Mouse (Mus musculus) thymus, postnatal 10 days (tissue): ENCODE data around the gene Golt1b.
"Not testable (repeated sequence)": the region's sequence is repeated elsewhere in the genome, so short reads cannot be mapped to it uniquely, and the experiment has no call there.

Experiments
- DNase-seq, 2 experiments: peaks; one replicate each; pipeline ENCODE4 v3.0.0; 2021; ENCODE audit warnings: low spot score in 2 of 2

The Golt1b gene

DNA sequence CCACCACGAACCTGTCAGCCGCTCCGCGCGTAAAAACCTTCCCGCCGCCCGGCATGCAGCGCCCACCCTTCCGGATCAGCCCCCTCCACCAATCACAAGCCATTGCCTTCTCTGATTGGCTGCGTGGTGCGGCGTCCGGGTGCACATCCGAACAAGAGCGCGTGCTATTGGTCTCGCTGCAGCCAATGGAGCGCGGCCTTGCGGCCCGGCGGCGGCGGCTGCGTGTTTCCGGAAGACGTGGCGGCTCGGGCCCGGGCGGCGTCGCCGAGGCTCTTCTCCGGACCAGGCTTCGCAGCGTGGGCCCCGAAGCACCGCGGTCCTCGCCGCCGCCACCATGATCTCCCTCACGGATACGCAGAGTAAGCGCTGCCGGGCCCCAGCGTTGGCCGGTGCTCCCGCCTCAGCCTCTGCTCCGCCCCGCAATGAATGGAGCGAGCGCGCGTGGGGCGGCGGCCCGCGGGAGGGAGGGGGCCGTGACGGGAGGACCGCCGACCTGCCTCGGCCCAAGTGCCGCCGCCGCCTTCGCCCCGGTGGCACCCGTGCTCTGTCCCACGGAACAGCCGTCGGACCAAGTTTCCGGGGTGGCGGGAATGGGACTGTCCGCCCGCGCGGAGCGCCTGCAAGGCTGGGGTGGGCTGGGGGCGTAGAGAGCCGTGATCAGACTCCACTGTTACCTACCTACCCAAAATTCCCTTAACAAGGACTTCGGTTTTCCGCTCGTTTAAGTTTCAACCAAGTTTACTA is at the start of gene Golt1b, which contains the start of gene Recql:
Gene Golt1b (plus strand): TSS at position 211 of the 744 bp plus-strand sequence.
Gene Recql (minus strand): TSS at position 77 of the 744 bp plus-strand sequence.
- peak; percentile 96 to 98 for DNase-seq

GRCm38 (mm10) chr6:142338961-142339360 is 48.1 kb upstream of the Golt1b start:
- no peak for DNase-seq

DNA sequence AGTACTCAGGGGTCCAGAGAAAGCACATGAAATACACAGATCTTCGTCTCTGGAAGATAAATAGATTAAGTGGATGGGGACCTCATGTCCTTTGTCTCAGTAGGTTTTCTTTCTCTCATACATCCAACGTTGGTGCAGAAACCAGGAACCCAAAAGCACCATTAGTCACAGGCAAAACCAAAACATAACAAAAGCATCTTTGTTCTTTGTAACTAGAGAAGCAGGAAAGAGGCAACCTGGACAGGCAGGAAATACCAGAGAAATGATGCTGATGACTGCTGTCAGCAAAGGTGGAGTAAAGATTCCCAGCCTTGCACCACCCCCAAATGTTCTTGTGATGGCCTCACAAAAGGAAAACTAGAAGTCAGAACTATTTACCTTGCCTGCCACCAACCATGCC is 47.4 kb upstream of the Golt1b start:
- DNase-seq: no peak

- DNase-seq: peak; percentile 14 to 57
These were observed 43.5 kb upstream of the Golt1b start for GRCm38 (mm10) chr6:142343561-142343960.

DNA sequence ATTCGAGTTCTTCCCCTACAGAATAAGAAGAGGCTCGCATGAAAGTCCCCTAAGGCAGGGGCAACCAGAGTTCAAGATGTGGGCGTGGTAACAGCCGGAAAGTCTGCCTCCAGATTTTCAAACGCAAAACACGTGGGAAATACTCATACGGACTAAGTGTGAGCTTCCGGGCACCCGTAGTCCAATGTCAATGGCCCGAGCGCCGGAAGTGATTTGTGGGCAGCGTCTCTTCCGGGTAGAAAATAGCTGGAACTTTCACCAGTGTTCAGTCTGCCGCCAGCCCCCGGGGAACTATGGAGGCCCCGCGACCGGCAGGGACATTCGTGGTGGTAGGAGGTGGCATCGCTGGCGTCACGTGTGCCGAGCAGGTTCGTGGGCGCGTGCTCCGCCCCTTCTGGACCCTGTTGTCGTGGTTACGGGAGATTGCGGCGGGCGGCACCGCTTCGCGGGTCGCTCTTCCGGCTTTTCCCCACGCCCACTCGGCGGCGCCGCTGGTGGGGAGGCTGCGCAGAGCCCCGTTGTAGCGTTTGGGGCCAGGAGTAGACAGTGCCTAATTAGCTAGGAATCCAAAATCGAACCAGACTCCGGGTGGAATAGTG is 41.5 kb upstream of the Golt1b start, which contains the start of gene Pyroxd1:
Gene Pyroxd1 (plus strand): TSS at position 215 of the 599 bp plus-strand sequence.
- DNase-seq: peak; percentile 84

DNA sequence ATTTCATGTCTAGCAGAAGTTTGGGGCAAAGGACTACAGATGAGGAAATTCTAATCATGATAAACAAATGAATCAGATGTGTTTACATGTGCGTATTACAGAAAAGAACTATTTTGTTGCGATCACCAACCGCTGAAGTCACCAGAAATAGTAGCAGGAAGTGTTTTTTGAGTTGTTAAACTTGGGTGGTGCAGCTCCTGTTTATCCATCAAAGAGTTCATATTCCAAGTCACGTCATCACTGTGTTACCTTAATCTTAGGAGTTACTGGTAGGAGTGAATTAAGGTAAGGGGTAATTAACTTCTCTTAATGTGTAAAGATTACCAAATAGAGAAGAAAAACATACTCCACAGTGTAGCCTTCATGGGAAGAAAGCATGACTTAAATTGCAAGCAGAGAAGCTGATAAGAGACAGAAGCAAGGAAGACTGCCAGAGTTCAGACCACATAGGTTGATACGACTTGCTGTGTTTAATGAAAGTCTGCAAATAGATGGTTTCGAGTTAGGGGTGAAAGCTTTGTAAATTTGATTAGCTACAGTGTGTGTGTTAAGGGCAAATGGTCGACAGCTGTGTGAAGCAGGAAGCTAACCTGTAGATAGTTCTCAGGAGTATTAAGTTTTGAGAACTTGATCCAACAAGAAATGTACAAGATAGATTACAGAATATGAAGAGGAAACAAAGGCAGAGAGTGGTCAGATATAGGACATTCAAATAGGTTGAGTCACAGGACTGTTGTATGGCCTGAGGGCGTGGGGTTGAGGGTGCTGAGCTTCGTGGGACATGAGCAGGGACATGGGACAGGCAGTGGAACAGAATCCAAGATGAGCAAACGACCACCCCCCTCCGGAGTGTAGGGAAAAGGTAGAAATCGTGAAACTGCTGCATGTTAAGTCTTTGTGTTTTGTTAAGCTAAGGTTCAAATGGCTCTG is 40.6 kb upstream of the Golt1b start:
- DNase-seq: no peak

DNA sequence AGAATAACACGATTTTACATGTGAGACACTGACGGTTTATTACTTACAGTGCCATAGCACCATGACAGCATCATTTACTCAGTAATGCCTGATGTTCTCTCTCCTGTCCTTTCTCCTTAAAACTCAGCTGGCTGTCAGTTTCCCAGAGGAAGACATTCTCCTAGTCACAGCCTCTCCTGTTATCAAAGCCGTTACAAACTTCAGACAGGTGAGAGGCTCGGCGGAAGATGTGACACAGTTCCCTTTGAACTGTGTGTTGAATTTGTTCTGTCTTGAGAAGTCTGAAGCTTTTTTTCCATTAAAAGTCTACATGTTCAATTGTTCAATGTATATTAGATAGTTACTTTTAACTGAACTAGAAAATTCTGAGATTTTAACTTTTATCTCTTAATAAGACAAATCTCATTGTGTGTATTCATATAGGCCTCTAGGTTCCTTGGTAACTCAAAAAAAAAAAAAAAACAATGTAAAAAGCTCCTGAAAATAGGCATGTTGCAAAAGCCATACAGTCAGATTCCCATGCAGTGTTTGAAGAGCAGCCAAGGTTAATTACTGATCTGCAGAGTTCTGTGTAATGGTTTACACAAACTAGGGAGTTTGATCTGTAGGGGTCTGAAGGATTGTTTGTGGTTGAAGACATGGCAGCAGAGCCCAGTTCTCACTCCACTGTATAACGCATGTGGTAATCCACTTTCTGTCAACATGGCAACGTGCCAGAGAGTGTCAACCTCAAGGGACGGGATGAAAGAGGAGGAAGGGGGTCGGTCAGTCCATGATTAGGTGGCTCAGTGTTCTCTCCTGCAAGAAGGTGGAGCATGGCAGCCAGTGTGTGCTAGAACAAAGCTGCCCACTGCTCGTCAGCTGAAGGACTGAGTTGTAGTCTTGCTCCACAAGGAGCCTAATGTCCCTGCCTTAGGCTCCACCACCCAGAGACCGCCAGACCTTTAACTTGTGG is 39.3 kb upstream of the Golt1b start:
- DNase-seq: no peak

- not testable (repeated sequence) for DNase-seq
These were observed 34.9 kb upstream of the Golt1b start for GRCm38 (mm10) chr6:142352099-142352498.

DNA sequence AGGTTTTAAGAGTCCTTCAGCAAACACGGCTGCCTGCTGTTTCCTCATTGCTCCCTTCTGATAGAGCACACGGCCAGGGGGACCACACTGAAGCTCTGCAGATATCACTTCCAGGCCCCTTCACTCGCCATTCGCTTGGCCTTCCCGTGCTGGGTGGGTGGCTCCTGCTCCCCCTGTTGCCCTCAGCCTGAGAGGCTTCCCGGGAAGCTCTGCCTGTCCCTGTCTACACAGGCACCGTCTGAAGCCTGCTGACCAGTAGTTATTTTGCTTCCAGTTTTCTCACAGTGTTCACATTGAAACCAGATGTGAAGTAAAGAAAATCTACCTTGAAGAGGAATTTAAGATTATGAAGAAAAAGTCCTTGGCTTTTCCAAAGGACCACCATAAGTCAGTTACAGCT is 29.9 kb upstream of the Golt1b start:
- no peak for DNase-seq

- no peak for DNase-seq
These were observed 25.0 kb upstream of the Golt1b start for GRCm38 (mm10) chr6:142362036-142362435.

DNA sequence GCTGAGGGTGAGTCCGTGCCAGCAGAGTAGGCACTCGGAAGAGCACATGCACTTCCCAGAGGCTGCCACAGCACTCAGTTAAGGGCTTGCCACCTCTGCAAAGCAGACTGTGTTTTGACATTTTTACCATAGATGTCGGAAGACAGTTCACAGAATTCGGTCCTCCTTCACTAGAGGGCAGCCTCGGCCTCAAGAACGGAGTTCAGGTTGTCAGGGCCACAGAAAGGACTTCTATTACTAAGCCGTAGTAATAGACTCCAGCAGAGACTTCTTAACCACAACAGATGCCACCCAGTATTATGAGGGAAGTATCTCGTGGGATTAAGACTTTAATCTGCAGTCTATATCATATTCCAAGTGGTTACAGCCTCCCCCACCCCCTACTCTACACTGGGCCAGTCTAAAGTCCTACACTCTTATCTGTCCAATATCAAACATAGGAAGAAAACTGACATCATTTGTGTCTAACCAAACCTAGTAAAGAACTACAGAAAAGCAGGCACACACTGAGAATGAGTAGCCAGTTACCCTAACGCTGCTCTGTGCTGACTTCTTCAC is 23.9 kb upstream of the Golt1b start:
- DNase-seq: no peak

GRCm38 (mm10) chr6:142365742-142366472 is 21.1 kb upstream of the Golt1b start:
- DNase-seq: no peak

GRCm38 (mm10) chr6:142366473-142367018 is 20.5 kb upstream of the Golt1b start:
- no peak for DNase-seq

DNA sequence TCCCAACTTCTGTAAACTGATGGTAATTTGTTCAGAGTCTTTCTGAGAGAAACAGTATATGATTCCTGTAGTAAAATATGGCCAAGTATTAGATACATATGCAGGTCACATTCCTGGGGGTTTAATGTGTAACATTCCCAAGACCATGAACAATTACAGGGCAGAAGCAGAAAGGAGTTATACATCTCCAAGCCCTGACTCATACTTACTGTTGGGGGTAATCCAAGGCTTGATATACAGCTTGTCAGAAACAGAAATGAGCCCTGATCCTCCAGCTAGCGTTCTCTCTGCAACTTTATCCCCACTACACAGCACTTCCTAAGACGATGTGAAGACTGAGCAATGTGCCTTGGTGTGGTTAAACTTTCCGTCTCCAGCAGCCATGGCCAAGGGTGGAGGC is 19.5 kb upstream of the Golt1b start:
- DNase-seq: no peak

DNA sequence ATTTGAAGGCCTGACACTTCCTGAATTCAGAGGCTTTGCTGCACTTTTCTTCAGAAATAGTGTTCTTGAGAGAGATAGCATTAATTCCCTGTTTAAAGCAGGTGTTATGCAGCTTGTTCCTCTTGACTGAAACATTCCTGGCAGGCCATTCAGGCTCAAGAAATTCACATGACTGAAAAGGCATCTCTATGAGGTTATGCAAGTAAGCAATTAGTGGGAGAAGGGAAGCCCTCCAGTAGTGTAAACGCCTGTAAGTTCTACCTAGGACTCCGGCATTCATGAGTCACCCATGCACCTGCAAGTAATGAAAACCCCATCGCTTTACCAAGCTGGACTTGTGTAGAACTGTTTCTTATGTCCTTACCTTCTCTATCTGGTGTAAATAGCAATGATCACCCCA is 17.5 kb upstream of the Golt1b start:
- no peak for DNase-seq

GRCm38 (mm10) chr6:142377081-142377480 is 9.9 kb upstream of the Golt1b start:
- DNase-seq: no peak

- DNase-seq: no peak
These were observed 8.3 kb upstream of the Golt1b start for GRCm38 (mm10) chr6:142378576-142379330.

- no peak for DNase-seq
These were observed 7.1 kb upstream of the Golt1b start for GRCm38 (mm10) chr6:142379961-142380360.

DNA sequence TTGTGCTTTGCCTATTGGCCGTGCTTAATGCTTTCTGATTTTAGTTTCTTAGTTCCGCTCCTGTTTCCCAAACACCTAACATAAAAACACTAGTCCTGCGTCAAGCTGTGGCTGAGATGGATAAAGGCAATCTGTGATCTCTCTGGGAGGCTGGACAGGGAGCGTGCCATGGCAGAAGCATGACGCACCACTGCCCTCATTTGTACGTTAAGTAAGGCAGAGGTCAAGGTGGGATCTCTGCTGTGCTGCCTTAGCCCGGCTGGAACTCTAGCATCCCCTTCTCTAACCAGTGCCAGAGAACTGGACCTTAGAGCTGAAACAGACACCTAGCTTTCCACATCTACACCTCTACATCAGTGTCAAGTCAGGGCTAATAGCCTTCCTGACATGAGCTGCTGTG is 5.4 kb upstream of the Golt1b start:
- no peak for DNase-seq
